Mouse (Mus musculus) common myeloid progenitor, adult 5-6 weeks (primary cell): ENCODE results near the gene Wdr34. TPM values are rescaled to one million over a fixed set of nuclear protein-coding genes. Genes with fewer than 3 reads are reported as not detected.

Experiments used
- ATAC-seq: replicated peaks from 2 replicates; pipeline ENCODE4 v1.8.0; 2016; ENCODE audit warnings: low read depth, mild to moderate bottlenecking, moderate TSS enrichment, inconsistent platforms; ENCODE audit not compliant: poor library complexity, severe bottlenecking
- total RNA-seq: library from RNA; stranded (forward); fragments of 200-1000, 187-1606 nt; gene quantifications from 2 replicates; pipeline ENCODE4 v1.2.3, GENCODE M21; 2017

Wdr34 gene
- total RNA-seq, 1 experiment from 2014 or later = 11.5 TPM

DNA sequence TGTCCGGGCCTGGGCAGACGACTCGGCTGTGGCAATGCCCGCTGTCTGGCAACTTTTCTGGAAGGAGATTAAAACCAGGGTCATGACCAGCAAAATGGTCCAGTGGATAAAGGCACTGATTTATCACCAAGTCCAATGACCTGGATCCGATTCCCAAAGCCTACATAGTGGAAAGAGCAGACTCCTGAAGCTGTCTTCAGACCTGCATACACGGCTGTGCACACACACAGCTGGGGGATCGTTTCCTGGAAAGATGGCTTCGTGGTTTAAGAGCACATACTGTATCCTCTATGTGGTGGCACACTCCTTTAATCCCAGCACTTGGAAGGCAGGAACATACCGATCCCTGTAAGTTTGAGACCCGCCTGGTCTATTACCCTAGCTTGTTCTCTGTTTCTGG is 10.3 kb downstream of the Wdr34 start:
- ATAC-seq = no peak

DNA sequence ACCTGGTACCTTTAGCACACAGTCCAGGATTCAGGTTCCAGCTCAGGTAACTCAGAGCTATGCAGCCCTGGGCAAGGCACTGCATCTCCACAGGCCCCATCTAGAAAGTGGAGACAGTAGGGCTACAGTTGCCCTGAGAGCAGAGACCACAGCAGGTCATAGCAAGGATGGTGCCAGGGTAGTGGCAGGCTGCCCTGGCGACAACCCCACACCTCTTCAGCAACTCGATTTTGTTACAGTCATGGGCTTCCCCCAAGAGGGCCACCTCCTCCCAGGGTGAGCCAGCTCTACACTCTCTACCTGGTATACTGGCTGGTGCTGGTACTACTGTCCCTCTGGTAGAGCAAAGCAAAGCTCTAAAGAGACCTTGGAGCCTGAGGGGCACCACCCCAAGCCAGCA is 10.9 kb downstream of the Wdr34 start:
- ATAC-seq = no peak

DNA sequence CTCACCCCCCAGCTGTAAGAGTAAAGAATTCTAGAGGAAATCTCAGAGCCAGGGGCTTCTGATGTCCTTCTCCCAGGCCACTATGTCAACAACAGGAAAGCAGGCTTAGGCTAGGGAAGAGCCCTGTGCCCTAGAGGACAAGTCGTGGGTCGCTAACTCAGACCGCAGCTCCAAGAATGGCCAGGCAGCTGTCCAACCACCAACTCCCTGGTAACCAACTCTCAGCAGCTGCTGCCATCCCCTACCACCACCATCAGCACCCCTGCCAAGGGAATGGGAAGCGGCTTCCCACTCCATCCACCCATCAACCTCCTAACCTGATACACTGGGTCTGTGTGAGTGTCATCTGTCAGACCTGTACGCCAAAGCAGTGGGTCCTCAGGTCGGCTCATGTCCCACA is 15.7 kb downstream of the Wdr34 start:
- no peak for ATAC-seq

DNA sequence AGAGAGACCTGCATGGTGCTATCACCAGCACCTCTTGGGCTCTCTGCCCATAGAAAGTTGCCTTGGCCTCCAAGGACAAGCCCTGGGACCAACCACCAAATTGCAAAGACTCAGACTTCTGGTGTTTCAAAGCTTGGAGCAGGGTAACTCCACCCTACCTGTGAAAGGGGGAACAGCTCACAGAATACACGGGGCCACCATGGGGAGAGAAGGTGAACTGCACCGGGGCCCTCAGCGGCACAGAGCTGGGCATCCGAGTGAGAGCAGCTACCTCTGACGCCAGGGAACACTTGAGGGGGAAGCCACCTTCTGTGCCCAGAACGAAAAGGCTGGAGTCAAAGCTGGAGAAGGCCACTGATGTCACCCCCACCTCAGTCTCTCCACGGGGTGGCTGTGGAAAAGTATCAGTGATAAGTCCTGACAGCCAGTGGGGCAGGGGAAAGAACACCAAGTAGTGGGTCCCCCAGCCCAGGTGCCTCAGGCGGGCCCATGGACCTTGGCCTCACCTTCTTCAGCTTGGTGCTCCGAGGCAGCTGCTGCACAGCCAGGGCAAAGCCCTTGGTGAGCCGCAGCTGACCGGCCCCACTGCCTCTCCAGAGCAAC is 16.3 kb downstream of the Wdr34 start:
- ATAC-seq = peak; percentile 66; the same call in 1 of the 2 replicates

DNA sequence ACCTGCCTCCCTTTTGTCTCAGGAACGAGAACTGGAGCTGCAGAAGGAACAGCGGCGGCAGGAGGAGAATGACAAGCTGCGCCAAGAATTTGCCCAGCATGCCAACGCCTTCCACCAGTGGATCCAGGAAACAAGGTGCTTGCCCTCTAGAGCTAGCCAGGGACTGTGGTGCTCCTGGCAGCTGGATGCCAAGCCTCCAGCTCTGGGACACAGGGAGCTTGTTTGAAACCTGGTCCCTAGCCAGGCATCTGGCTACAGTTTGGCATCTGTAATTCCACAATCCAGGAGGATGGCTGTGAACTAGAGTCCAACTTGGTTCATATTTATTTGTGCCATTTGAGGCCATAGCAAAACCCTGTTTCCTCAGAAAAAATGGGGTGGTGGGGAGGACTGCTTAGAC is 21.7 kb downstream of the Wdr34 start:
- no peak for ATAC-seq

DNA sequence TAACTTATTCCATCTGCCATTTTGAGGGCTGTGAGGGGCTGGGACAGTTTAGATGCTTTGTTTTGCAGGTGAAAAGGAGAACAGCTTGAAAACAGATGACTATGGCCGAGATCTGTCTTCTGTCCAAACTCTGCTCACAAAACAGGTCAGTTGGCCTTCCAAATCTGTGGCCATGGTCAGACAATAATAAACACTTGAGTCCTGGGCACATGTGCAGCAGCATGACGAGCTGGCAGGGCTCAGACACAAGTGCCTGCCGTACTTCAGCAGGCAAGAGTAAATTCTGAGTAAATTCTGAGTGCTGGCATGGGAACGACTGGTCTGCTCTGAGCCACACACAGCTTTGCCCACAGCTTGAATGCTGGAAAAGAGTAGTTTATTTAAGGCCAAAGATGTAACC is 23.2 kb downstream of the Wdr34 start:
- no peak for ATAC-seq

DNA sequence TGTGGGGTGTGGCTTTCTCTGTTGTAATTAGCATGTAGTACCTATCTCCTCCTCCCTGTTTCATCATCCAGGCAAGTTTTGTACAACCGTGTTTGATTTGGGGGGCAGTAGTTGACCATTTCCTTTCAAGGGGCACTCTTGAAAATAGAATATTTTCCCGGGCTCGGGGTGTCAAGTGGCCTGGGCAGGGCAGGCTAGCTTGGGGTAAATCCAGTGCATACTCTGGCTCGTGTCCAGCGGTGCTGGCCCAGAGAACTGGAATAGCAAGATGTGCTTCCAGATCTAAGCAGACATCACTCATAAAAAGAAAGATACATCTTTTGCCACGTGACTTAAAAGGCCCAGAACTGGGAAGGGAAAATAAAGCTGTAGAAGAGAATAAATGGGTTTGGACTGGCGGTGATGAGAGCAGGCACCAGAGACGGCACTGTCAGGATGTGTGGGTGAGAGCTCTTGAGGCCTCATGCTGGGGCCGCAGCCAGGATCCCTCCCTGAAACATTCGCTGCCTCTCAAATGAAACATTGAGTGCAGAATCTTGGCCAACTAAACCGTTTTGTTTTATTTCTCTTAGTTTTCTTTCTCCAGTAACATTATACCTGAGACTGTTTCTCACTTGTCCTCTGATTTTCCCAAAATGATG is 34.2 kb downstream of the Wdr34 start:
- ATAC-seq = no peak

DNA sequence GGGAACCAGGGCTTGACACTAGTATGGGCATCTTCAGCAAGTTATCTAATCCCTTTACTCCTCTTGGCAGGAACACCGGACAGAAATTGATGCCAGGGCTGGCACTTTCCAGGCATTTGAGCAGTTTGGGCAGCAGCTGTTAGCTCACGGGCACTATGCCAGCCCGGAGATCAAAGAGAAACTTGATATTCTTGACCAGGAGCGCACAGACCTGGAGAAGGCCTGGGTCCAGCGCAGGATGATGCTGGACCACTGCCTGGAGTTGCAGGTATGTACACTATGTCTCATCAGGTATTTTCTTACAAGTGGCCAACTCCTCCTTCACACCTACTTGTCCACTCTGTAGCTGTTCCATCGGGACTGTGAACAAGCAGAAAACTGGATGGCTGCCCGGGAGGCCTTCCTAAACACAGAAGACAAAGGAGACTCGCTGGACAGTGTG is 37.8 kb downstream of the Wdr34 start:
- no peak for ATAC-seq

DNA sequence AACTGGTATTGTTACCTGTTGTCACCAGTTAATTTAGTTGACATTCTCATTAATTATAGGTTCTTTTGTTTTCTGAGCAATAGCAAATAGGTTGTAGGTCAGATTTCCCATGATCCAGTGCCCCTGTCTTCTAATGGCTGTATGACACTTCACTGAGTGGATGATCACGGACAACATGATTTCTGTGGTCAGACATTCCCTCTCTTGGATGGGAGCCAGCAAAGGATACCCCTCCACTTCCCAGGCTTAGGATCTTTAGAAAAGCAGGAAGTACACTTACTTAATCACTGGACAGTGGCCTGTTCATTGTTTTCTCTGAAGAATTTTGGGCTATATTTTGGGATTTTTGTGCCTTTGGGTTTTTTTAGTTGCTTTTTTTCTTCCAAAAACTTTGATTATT is 39.6 kb downstream of the Wdr34 start:
- no peak for ATAC-seq

DNA sequence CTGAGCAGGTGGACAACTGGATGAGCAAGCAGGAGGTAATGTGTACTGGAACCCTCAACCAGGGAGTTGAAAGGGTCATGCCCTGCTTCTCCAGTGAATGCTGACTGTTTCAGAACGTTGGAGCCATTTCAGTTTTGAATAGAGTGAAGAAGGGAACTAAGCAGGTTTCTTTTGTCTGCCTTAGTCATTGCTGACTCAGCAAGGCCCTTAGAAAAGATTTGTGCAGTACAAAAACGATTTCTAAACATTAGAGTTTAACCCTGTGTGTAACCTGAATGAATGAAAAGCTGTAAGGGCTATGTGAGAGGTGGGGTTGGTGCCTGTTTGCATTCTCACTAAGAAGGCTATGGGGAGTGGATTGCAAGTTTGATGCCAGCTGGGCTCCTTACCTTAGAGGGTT is 56.7 kb downstream of the Wdr34 start:
- ATAC-seq = no peak

Other genes with a start within 250 kb of the Wdr34 start
- gene Slc27a4, start 246.2 kb downstream of the Wdr34 start, total RNA-seq = 3.3 and 5.9 TPM in 2 replicates
- 20.1 and 23.9 TPM in 2 replicates for gene Urm1, start 228.8 kb downstream of the Wdr34 start, total RNA-seq
- 9.8 and 14.0 TPM in 2 replicates for gene Cercam, start 179.7 kb downstream of the Wdr34 start, total RNA-seq
- gene Odf2, start 159.7 kb downstream of the Wdr34 start, total RNA-seq = 76.4 and 93.2 TPM in 2 replicates
- gene Gle1, start 113.5 kb downstream of the Wdr34 start, total RNA-seq = 71.3 and 85.0 TPM in 2 replicates
- 84.1 and 89.2 TPM in 2 replicates for gene Sptan1, start 83.3 kb downstream of the Wdr34 start, total RNA-seq
- 1,475 and 1,487 TPM in 2 replicates for gene Set, start 8.5 kb upstream of the Wdr34 start, total RNA-seq
- gene Pkn3, start 28.8 kb upstream of the Wdr34 start, total RNA-seq = 11.8 and 22.9 TPM in 2 replicates
- gene Zdhhc12, start 44.8 kb upstream of the Wdr34 start, total RNA-seq = 8.0 and 11.4 TPM in 2 replicates
- 11.8 and 17.4 TPM in 2 replicates for gene Zer1, start 75.7 kb upstream of the Wdr34 start, total RNA-seq
- gene Tbc1d13, start 84.9 kb upstream of the Wdr34 start, total RNA-seq = 30.2 and 49.2 TPM in 2 replicates
- 5.8 and 5.9 TPM in 2 replicates for gene Endog, start 122.6 kb upstream of the Wdr34 start, total RNA-seq
- 29.8 and 38.4 TPM in 2 replicates for gene Spout1, start 129.6 kb upstream of the Wdr34 start, total RNA-seq
- gene Kyat1, start 157.0 kb upstream of the Wdr34 start, total RNA-seq = 4.5 and 13.5 TPM in 2 replicates
- 3.9 and 11.0 TPM in 2 replicates for gene Lrrc8a, start 188.8 kb upstream of the Wdr34 start, total RNA-seq
- gene Gm28035, start 191.7 kb upstream of the Wdr34 start, total RNA-seq = 5.3 TPM in 1 of 2 replicates, not detected in the other
- 3.1 TPM in 1 of 2 replicates, not detected in the other for gene Phyhd1, start 217.3 kb upstream of the Wdr34 start, total RNA-seq
- gene Gm28038, start 232.2 kb upstream of the Wdr34 start, total RNA-seq = not detected in 2 replicates
- 9.7 and 12.1 TPM in 2 replicates for gene Dolk, start 237.5 kb upstream of the Wdr34 start, total RNA-seq
- gene Nup188, start 237.5 kb upstream of the Wdr34 start, total RNA-seq = 30.9 and 31.6 TPM in 2 replicates